Comparison of ENCODE assay signal across 18 mouse cellular contexts in genomic region chr17:85929699-85930286, GRCm38 (mm10).
"Had no signal": no experiment of that assay in that cellular context is flagged by ENCODE, and none has a peak within 500 bp of the region (broad histone marks: within the 10 kb centered on the region; RNA-seq: fewer than 3 reads in every experiment).

No protein-coding gene starts in this region.

- DNase-seq: kidney, adult 18-20 months; kidney, adult 9 months; kidney, postnatal 14 days; kidney, postnatal 4 days; liver, embryonic 13.5 days; lung, adult 2 months; lung, postnatal 14 days; retina, postnatal 1 day; right cerebral cortex, postnatal 25 days; spleen, adult 18-20 months; thymus, adult 18-20 months; thymus, postnatal 36 days had no signal

- H3K4me3 ChIP-seq: liver, embryonic 13.5 days; midbrain, embryonic 13.5 days; myocyte; neural tube, embryonic 13.5 days had no signal

- H3K36me3 ChIP-seq: liver, embryonic 13.5 days; midbrain, embryonic 13.5 days; neural tube, embryonic 13.5 days had no signal

- H3K27ac ChIP-seq: midbrain, embryonic 13.5 days; neural tube, embryonic 13.5 days had no signal

- H3K9ac ChIP-seq: liver, embryonic 13.5 days; midbrain, embryonic 13.5 days; neural tube, embryonic 13.5 days had no signal

- H3K4me2 ChIP-seq: liver, embryonic 13.5 days; midbrain, embryonic 13.5 days; neural tube, embryonic 13.5 days had no signal

- H3K9me3 ChIP-seq: liver, embryonic 13.5 days; midbrain, embryonic 13.5 days; neural tube, embryonic 13.5 days had no signal

- ATAC-seq: inflammation-experienced regulatory T-cells, adult 6 months; intestine, embryonic 16.5 days; midbrain, embryonic 13.5 days; midbrain, embryonic 16.5 days had no signal

- H3K27me3 ChIP-seq: liver, embryonic 13.5 days; midbrain, embryonic 13.5 days had no signal
